Mouse (Mus musculus): ENCODE measurements around the gene Fam83e. TPM values are rescaled to one million over a fixed set of nuclear protein-coding genes. Genes with fewer than 3 reads are reported as not detected.

The Fam83e gene
- total and polyA plus RNA-seq, 3 experiments, result 0.43 to 1.0 TPM; not detected in 1

DNA sequence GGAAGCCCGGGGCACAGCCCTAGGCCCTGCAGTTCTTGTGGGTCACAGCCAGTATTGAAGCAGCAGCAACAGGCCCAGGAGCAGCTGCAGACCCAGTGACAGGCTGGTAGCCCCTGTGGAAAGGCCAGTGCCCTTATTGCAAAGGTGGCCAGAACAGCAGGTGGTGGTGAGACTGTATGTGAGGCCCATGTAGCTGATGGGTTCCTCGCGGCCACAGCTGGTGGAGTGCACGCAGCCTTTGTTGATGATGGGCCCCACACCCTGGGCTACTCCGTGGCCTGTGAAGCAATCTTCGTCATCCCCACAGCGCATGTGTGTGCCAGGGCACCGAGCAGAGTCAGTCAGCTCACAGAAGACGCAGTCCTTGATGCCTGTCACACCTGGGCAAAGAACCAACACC lies 4.1 kb downstream of the Fam83e start:
- Histone ChIP-seq H3K79me2 (ENCODE audit: control insufficient read depth, insufficient read depth, low read length, poor library complexity) (no peaks in the 10 kb centered on the region; the same call in 1 of the 2 replicates), H3K4me3 (ENCODE audit: control insufficient read depth in 1 of 2, insufficient read depth in 1 of 2, low read depth in 2 of 2, low read length in 2 of 2) (no peak overlapping the region), H3K36me3 (ENCODE audit: control insufficient read depth in 1 of 2, insufficient read depth in 2 of 2, low read length in 2 of 2) (peaks cover 0 to 2% of the 10 kb centered on the region in 2 experiments; a peak in 1 of 4 replicates), H3K9ac (ENCODE audit: control insufficient read depth, low read depth, low read length, poor library complexity, severe bottlenecking) (no peak overlapping the region), H3K9me3 (replicated peaks; ENCODE audit: insufficient read depth, low read length) (no peaks in the 10 kb centered on the region), H3K27ac (ENCODE audit: control insufficient read depth, low read depth, low read length) (no peak overlapping the region), H3K4me1 (ENCODE audit: control insufficient read depth in 1 of 2, insufficient read depth in 2 of 2, low read length in 2 of 2) (no peaks in the 10 kb centered on the region), H3K27me3 (ENCODE audit: control insufficient read depth in 1 of 2, insufficient read depth in 2 of 2, low read length in 2 of 2) (no peaks in the 10 kb centered on the region)
- TF ChIP-seq GATA1 (IDR thresholded peaks at IDR 0.05; ENCODE audit: low read depth, low read length) (no peak), ZNF384 (IDR thresholded peaks at IDR 0.05; ENCODE audit: low read depth, low read length) (no peak), HCFC1 (IDR thresholded peaks at IDR 0.05; ENCODE audit: low read depth, low read length) (no peak), MYB (IDR thresholded peaks at IDR 0.05; ENCODE audit: low read depth, low read length) (no peak), NELFE (IDR thresholded peaks at IDR 0.05; ENCODE audit: low read depth, low read length) (no peak), CHD2 (IDR thresholded peaks at IDR 0.05; ENCODE audit: low read length) (no peak), JUND (IDR thresholded peaks at IDR 0.05; ENCODE audit: low read depth, low read length) (no peak), MAFK (IDR thresholded peaks at IDR 0.05; ENCODE audit: borderline replicate concordance, low read depth, low read length) (no peak), BHLHE40 (IDR thresholded peaks at IDR 0.05; ENCODE audit: borderline replicate concordance, low read depth, low read length) (no peak), CTCF (IDR thresholded peaks at IDR 0.05 in 2 of 3, conservative IDR thresholded peaks at IDR 0.05 in 1 of 3; ENCODE audit: control insufficient read depth in 1 of 3, insufficient read depth in 1 of 3, low read depth in 2 of 3, low read length in 3 of 3, poor library complexity in 1 of 3, severe bottlenecking in 1 of 3) (no peak), MAZ (IDR thresholded peaks at IDR 0.05; ENCODE audit: low read depth, low read length) (no peak), CHD1 (IDR thresholded peaks at IDR 0.05; ENCODE audit: low read depth, low read length) (no peak), POLR2AphosphoS5 (IDR thresholded peaks at IDR 0.05; ENCODE audit: borderline replicate concordance, low read depth, low read length) (no peak), E2F4 (IDR thresholded peaks at IDR 0.05; ENCODE audit: borderline replicate concordance, low read depth, low read length) (no peak), NRF1 (IDR thresholded peaks at IDR 0.05; ENCODE audit: insufficient read depth, low read depth, low read length, poor library complexity, severe bottlenecking) (no peak)
- peak; percentile 12 for DNase-seq (ENCODE audit: low read depth, low spot score)

DNA sequence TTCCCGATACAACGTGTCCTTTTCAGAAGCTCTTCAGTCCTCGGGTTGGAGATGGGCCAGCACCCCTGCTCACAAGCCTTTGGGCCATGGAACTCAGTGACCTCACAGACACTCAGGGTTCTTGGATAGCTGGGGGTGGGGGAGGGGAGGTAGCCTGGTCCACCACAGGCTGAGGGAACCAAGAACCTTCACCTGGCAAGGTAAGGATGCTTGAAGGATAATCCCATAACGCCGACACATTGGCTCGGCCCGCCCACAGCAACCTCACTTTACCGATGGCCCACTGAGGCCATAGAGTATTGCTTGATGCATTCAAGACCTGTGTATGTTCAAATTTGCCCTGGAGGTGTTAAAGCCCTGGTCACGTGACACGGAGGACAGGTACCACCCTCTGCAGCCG lies 4.7 kb downstream of the Fam83e start, which contains the start of gene Spaca4:
Gene Spaca4 (minus strand): TSS at position 101 of the 400 bp plus-strand sequence.
- H3K9me3 ChIP-seq (replicated peaks; ENCODE audit: insufficient read depth, low read length), result no peaks in the 10 kb centered on the region
- H3K36me3 ChIP-seq (ENCODE audit: control insufficient read depth in 1 of 2, insufficient read depth in 2 of 2, low read length in 2 of 2), result no peaks in the 10 kb centered on the region

More for the DNA sequence above, 4.7 kb downstream of the Fam83e start, which contains the start of gene Spaca4:
- Histone ChIP-seq H3K27ac (ENCODE audit: control insufficient read depth, low read depth, low read length) (no peak within 1 kb of the TSS), H3K4me3 (ENCODE audit: control insufficient read depth in 1 of 2, insufficient read depth in 1 of 2, low read depth in 2 of 2, low read length in 2 of 2) (no peak within 1 kb of the TSS), H3K9ac (ENCODE audit: control insufficient read depth, low read depth, low read length, poor library complexity, severe bottlenecking) (no peak within 1 kb of the TSS), H3K27me3 (ENCODE audit: control insufficient read depth in 1 of 2, insufficient read depth in 2 of 2, low read length in 2 of 2) (no peaks in the 10 kb centered on the region), H3K79me2 (ENCODE audit: control insufficient read depth, insufficient read depth, low read length, poor library complexity) (no peaks in the 10 kb centered on the region), H3K4me1 (ENCODE audit: control insufficient read depth in 1 of 2, insufficient read depth in 2 of 2, low read length in 2 of 2) (no peaks in the 10 kb centered on the region)
- no peak for DNase-seq (ENCODE audit: low read depth, low spot score)
- no peak for TF ChIP-seq E2F4 (IDR thresholded peaks at IDR 0.05; ENCODE audit: borderline replicate concordance, low read depth, low read length)
- no peak for TF ChIP-seq MAFK (IDR thresholded peaks at IDR 0.05; ENCODE audit: borderline replicate concordance, low read depth, low read length)
- no peak for TF ChIP-seq MAX (IDR thresholded peaks at IDR 0.05; ENCODE audit: low read length)
- TF ChIP-seq JUND (IDR thresholded peaks at IDR 0.05; ENCODE audit: low read depth, low read length), result no peak
- no peak for TF ChIP-seq ELF1 (IDR thresholded peaks at IDR 0.05; ENCODE audit: low read depth, low read length)
- no peak for TF ChIP-seq GATA1 (IDR thresholded peaks at IDR 0.05; ENCODE audit: low read depth, low read length)
- TF ChIP-seq POLR2A (IDR thresholded peaks at IDR 0.05; ENCODE audit: control insufficient read depth in 1 of 2, insufficient read depth in 1 of 2, low read depth in 1 of 2, low read length in 2 of 2, poor library complexity in 1 of 2), result no peak
- TF ChIP-seq RCOR1 (IDR thresholded peaks at IDR 0.05; ENCODE audit: low read depth, low read length), result no peak
- TF ChIP-seq GABPA (IDR thresholded peaks at IDR 0.05; ENCODE audit: low read depth, low read length), result no peak
- no peak for TF ChIP-seq CHD1 (IDR thresholded peaks at IDR 0.05; ENCODE audit: low read depth, low read length)
- no peak for TF ChIP-seq CTCF (IDR thresholded peaks at IDR 0.05 in 2 of 3, conservative IDR thresholded peaks at IDR 0.05 in 1 of 3; ENCODE audit: control insufficient read depth in 1 of 3, insufficient read depth in 1 of 3, low read depth in 2 of 3, low read length in 3 of 3, poor library complexity in 1 of 3, severe bottlenecking in 1 of 3)
- no peak for TF ChIP-seq MXI1 (IDR thresholded peaks at IDR 0.05; ENCODE audit: low read depth, low read length)
- TF ChIP-seq BHLHE40 (IDR thresholded peaks at IDR 0.05; ENCODE audit: borderline replicate concordance, low read depth, low read length), result no peak
- TF ChIP-seq TBP (IDR thresholded peaks at IDR 0.05; ENCODE audit: low read depth, low read length), result no peak
- no peak for TF ChIP-seq ETS1 (IDR thresholded peaks at IDR 0.05; ENCODE audit: low read depth, low read length)
- TF ChIP-seq ZC3H11A (IDR thresholded peaks at IDR 0.05; ENCODE audit: low read depth, low read length), result no peak

Measured in MEL (cell line).